Mouse (Mus musculus) kidney, adult 11 months (tissue): ENCODE data around the gene Sfr1.

Experiments
- DNase-seq: peaks from one replicate; pipeline ENCODE4 v3.0.0; 2022

The Sfr1 gene

DNA sequence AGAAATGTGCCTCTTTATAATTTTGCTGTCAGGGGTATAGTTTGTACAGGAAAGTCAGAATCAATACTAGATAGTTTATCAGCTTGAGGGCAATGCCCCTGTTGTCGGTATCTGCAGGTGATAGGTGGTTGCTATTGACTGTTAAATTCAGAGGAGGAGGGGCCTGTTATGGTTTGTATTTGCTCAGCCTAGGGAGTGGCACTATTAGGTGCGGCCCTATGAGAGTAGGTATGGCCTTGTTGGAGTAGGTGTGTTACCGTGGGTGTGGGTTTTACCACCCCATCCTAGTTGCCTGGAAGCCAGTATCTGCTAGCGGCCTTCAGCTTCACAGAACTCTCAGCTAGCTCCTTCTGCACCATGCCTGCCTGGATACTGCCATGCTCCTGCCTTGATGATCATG lies 22.4 kb downstream of the Sfr1 start:
- DNase-seq = no peak

DNA sequence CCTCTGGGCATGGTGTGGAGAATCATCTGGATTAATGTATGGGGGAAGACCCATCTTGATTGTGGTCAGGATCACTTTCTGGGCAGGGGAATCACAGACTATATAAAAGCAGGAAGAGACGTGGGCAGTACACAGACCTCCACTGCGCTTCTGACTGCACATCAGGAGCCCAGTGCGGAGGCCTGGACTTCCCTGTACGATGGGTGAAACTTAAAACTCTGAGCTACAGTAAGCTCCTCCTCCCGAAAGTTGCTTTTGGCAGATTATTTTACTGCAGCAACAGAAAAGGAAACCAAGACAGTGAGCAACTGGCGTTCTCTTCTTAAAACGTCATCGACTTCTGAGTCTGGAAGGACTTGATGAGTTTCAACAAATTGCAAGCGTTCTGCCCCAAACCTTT lies 23.4 kb downstream of the Sfr1 start:
- no peak for DNase-seq

- DNase-seq = no peak
Observed at GRCm38 (mm10) chr19:47755625-47756024, 24.1 kb downstream of the Sfr1 start.

DNA sequence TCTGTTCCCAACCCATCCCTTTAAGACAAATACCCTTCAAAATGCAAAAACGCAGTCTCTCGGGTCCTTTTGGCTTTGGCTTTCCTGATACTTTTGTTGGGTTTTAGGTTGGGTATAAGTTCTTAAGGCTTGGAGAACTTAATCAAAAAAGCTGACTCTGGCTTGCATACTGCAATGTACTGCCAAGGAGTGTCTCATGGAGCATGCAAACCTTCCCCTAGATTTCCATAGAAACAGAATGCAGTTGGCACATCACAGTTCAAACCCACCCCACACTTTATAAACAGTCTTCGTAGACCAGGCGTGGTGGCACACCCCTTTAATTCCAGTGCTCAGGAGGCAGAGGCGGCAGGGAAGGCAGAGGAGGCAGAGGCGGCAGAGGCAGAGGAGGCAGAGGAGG lies 46.4 kb downstream of the Sfr1 start:
- no peak for DNase-seq

DNA sequence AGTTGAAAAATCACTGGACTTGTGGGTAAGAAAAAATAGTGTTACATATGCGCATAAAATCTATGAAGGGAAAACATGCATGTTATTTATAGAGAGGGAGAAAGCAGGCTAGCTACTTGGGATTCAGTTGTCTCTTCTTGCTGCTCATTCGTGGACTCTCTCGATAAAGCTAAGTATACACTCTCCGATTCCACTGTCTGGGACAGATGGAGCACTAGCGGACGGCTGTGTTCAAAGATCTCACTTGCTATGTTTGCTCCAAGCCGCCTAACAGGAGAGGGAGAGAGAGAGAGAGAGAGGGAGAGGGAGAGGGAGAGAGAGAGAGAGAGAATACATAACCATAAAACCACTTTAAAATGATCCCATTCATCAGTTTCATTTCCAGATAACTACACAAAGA lies 48.7 kb downstream of the Sfr1 start:
- DNase-seq = no peak

DNA sequence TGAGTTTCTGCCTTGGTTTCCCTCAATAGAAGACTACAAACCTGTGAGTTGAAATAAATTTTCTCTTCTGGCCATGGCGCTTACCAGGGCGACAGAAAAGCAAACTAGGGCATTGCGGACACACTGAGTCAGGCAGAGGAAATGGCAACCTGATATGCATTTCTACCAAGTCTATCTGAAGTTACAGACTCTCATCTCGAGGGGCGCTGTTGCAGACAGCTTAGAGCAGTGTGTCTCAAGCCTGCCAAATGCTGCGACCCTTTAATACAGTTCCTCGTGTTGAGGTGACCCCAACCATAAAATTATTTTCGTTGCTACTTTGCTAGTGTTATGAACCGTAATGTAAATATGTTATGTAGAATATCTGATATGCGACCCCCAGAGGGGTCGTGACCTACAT lies 49.5 kb downstream of the Sfr1 start:
- DNase-seq = no peak

DNA sequence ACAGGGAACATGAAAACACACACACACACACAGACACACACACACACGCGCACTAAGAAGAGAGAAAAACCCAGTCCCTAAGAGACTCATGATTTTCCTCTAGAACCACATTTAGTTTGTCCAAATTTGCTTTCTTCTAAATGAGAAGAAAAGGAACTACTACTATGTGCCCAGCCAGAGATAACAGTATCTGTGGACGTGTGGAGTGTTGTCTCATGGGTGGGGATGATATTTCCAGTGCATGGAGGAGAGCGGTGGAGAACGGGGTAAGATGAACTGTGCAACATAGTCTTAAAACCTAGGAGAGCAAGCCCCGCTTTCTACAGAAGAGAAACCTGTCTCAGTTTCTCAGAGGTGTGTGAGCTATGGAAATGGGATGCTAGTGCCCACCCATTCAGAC lies 52.4 kb downstream of the Sfr1 start:
- DNase-seq = no peak
